Mouse (Mus musculus) cerebellum, postnatal 36 days (tissue): ENCODE data around the gene Epn2.
A peak's percentile ranks its signal among the peaks of the same experiment; 100 is the strongest.

Experiments
- DNase-seq, 2 experiments: peaks; one replicate each; pipeline ENCODE4 v3.0.0; 2021 to 2022; ENCODE audit warnings: mixed read lengths in 2 of 2

The Epn2 gene

GRCm38 (mm10) chr11:61578983-61579877 is at the start of gene Epn2:
TSS of gene Epn2 (minus strand) at chr11:61579687.
- peak; percentile 77 to 84 for DNase-seq

GRCm38 (mm10) chr11:61626509-61626908 is 47.0 kb upstream of the Epn2 start:
- DNase-seq, result no peak

- no peak for DNase-seq
These were observed 45.6 kb upstream of the Epn2 start for GRCm38 (mm10) chr11:61625136-61625535.

- no peak for DNase-seq
These were observed 41.3 kb upstream of the Epn2 start for GRCm38 (mm10) chr11:61620762-61621161.

- DNase-seq, result peak; percentile 90 to 91
These were observed 40.8 kb upstream of the Epn2 start for GRCm38 (mm10) chr11:61620254-61620670.

GRCm38 (mm10) chr11:61619791-61620241 is 40.3 kb upstream of the Epn2 start:
- DNase-seq, result peak; percentile 81 to 84

GRCm38 (mm10) chr11:61619356-61619755 is 39.9 kb upstream of the Epn2 start:
- DNase-seq, result no peak

GRCm38 (mm10) chr11:61618571-61618970 is 39.1 kb upstream of the Epn2 start:
- DNase-seq, result no peak

- DNase-seq, result no peak
These were observed 38.6 kb upstream of the Epn2 start for GRCm38 (mm10) chr11:61618131-61618530.

GRCm38 (mm10) chr11:61617293-61617975 is 37.9 kb upstream of the Epn2 start:
- no peak for DNase-seq

- DNase-seq, result no peak
These were observed 37.2 kb upstream of the Epn2 start for GRCm38 (mm10) chr11:61616523-61617292.

- peak; percentile 18 to 19 for DNase-seq
These were observed 36.4 kb upstream of the Epn2 start for GRCm38 (mm10) chr11:61615686-61616522.

- DNase-seq, result no peak
These were observed 34.9 kb upstream of the Epn2 start for GRCm38 (mm10) chr11:61614401-61614800.

GRCm38 (mm10) chr11:61612116-61612635 is 32.7 kb upstream of the Epn2 start:
- no peak for DNase-seq

GRCm38 (mm10) chr11:61611197-61611596 is 31.7 kb upstream of the Epn2 start:
- DNase-seq, result no peak

- no peak for DNase-seq
These were observed 28.6 kb upstream of the Epn2 start for GRCm38 (mm10) chr11:61608072-61608471.

GRCm38 (mm10) chr11:61602705-61603104 is 23.2 kb upstream of the Epn2 start:
- DNase-seq, result no peak

- no peak for DNase-seq
These were observed 22.0 kb upstream of the Epn2 start for GRCm38 (mm10) chr11:61601465-61601864.

- DNase-seq, result no peak
These were observed 18.9 kb upstream of the Epn2 start for GRCm38 (mm10) chr11:61598367-61598766.

GRCm38 (mm10) chr11:61597471-61597870 is 18.0 kb upstream of the Epn2 start:
- no peak for DNase-seq

- DNase-seq, result no peak
These were observed 13.6 kb upstream of the Epn2 start for GRCm38 (mm10) chr11:61593069-61593468.

- no peak for DNase-seq
These were observed 12.6 kb upstream of the Epn2 start for GRCm38 (mm10) chr11:61592061-61592460.
